Mouse (Mus musculus) midbrain, embryonic 10.5 days (tissue): ENCODE data around the gene Akr1c14. TPM values are rescaled to one million over a fixed set of nuclear protein-coding genes. Genes with fewer than 3 reads are reported as not detected.
"Not testable (repeated sequence)": the region's sequence is repeated elsewhere in the genome, so short reads cannot be mapped to it uniquely, and the experiment has no call there.

ENCODE experiments used
- DNase-seq: peaks from one replicate; pipeline ENCODE4 v3.0.0-alpha.2; 2017; ENCODE audit warnings: low spot score
- H3K27ac ChIP-seq: fragments of 300-500 bp; sonication (generic); replicated peaks from 2 replicates; pipeline ENCODE4 v1.5.1; 2016; ENCODE audit warnings: mild to moderate bottlenecking
- H3K27me3 ChIP-seq: fragments of 300-500 bp; sonication (generic); 2 replicates; pipeline ENCODE4 v1.6.1; 2016; ENCODE audit warnings: low read depth, mild to moderate bottlenecking; ENCODE audit not compliant: poor library complexity, severe bottlenecking
- H3K36me3 ChIP-seq: fragments of 300-500 bp; sonication (generic); 2 replicates; pipeline ENCODE4 v1.6.1; 2016; ENCODE audit warnings: mild to moderate bottlenecking, moderate library complexity
- H3K4me1 ChIP-seq: fragments of 300-500 bp; sonication (generic); 2 replicates; pipeline ENCODE4 v1.6.1; 2016
- H3K4me3 ChIP-seq: fragments of 300-500 bp; sonication (generic); 2 replicates; pipeline ENCODE4 v1.5.1; 2016; ENCODE audit warnings: mild to moderate bottlenecking, moderate library complexity
- H3K9me3 ChIP-seq: fragments of 300-500 bp; sonication (generic); replicated peaks from 2 replicates; pipeline ENCODE4 v1.6.1; 2016; ENCODE audit warnings: mild to moderate bottlenecking
- WGBS: fragments of 180-500 bp; shearing (Covaris S2); methylation state at CpG from one replicate; pipeline ENCODE4 v1.1.7; 2016; 5-methylcytosine and 5-hydroxymethylcytosine counted together
- polyA plus RNA-seq: library from polyadenylated mRNA; unstranded; fragments of >200 nt; fragmentation: Nextera tagmentation; extraction: Ambion mirVana; gene quantifications from 2 replicates; pipeline ENCODE4 v1.2.1, GENCODE M21; 2016

The Akr1c14 gene
- 0.15 and 0.33 TPM in 2 replicates for polyA plus RNA-seq

- H3K4me1 ChIP-seq, result 0 out of 2 replicates have a peak, but pooled peaks cover 4% of the 10 kb centered on the region
- no peaks in the 10 kb centered on the region for H3K9me3 ChIP-seq
- no peaks in the 10 kb centered on the region for H3K36me3 ChIP-seq
- H3K27me3 ChIP-seq, result no peaks in the 10 kb centered on the region
- no peak for DNase-seq
- no peak within 1 kb of the TSS for H3K4me3 ChIP-seq
- WGBS, result 73% methylated on average over 2 of the region's 2 CpGs
- no peak within 1 kb of the TSS for H3K27ac ChIP-seq
Observed at GRCm38 (mm10) chr13:4048719-4049118, at the start of gene Akr1c14. Gene Akr1c14 (plus strand): TSS chr13:4049011.

- no peak overlapping the region for H3K4me3 ChIP-seq
- H3K9me3 ChIP-seq, result no peaks in the 10 kb centered on the region
- no peaks in the 10 kb centered on the region for H3K36me3 ChIP-seq
- H3K4me1 ChIP-seq, result no peaks in the 10 kb centered on the region
- no peaks in the 10 kb centered on the region for H3K27me3 ChIP-seq
- 18% methylated on average over 3 of the region's 3 CpGs for WGBS
- H3K27ac ChIP-seq, result no peak overlapping the region
- DNase-seq, result peak; percentile 62
Observed at GRCm38 (mm10) chr13:4001687-4002086, 47.1 kb upstream of the Akr1c14 start.

GRCm38 (mm10) chr13:4010784-4011183 lies 38.0 kb upstream of the Akr1c14 start:
- Histone ChIP-seq H3K4me3 (no peak overlapping the region), H3K4me1 (no peaks in the 10 kb centered on the region), H3K27ac (no peak overlapping the region), H3K9me3 (no peaks in the 10 kb centered on the region), H3K27me3 (no peaks in the 10 kb centered on the region), H3K36me3 (no peaks in the 10 kb centered on the region)
- no peak for DNase-seq
- WGBS, result 82% methylated on average over 4 of the region's 4 CpGs

GRCm38 (mm10) chr13:4013811-4014210 lies 35.0 kb upstream of the Akr1c14 start:
- Histone ChIP-seq H3K27ac (no peak overlapping the region), H3K36me3 (no peaks in the 10 kb centered on the region), H3K4me3 (no peak overlapping the region), H3K27me3 (no peaks in the 10 kb centered on the region), H3K4me1 (no peaks in the 10 kb centered on the region), H3K9me3 (no peaks in the 10 kb centered on the region)
- DNase-seq, result no peak

GRCm38 (mm10) chr13:4029897-4030296 lies 18.9 kb upstream of the Akr1c14 start:
- no peaks in the 10 kb centered on the region for H3K9me3 ChIP-seq
- H3K27me3 ChIP-seq, result no peaks in the 10 kb centered on the region
- H3K4me3 ChIP-seq, result no peak overlapping the region
- H3K36me3 ChIP-seq, result no peaks in the 10 kb centered on the region
- H3K4me1 ChIP-seq, result no peaks in the 10 kb centered on the region
- no peak overlapping the region for H3K27ac ChIP-seq
- WGBS, result 86% methylated on average over 2 of the region's 2 CpGs
- DNase-seq, result no peak

GRCm38 (mm10) chr13:4032512-4032911 lies 16.3 kb upstream of the Akr1c14 start:
- no peaks in the 10 kb centered on the region for H3K36me3 ChIP-seq
- no peak overlapping the region for H3K4me3 ChIP-seq
- H3K27ac ChIP-seq, result no peak overlapping the region
- no peaks in the 10 kb centered on the region for H3K27me3 ChIP-seq
- no peaks in the 10 kb centered on the region for H3K9me3 ChIP-seq
- H3K4me1 ChIP-seq, result no peaks in the 10 kb centered on the region
- WGBS, result 76% methylated on average over 3 of the region's 3 CpGs
- no peak for DNase-seq

GRCm38 (mm10) chr13:4035052-4035451 lies 13.8 kb upstream of the Akr1c14 start:
- H3K36me3 ChIP-seq, result no peaks in the 10 kb centered on the region
- H3K27me3 ChIP-seq, result no peaks in the 10 kb centered on the region
- no peak overlapping the region for H3K27ac ChIP-seq
- H3K9me3 ChIP-seq, result no peaks in the 10 kb centered on the region
- 85% methylated on average over 3 of the region's 3 CpGs for WGBS
- H3K4me1 ChIP-seq, result no peaks in the 10 kb centered on the region
- no peak overlapping the region for H3K4me3 ChIP-seq
- DNase-seq, result no peak

GRCm38 (mm10) chr13:4046113-4046512 lies 2.7 kb upstream of the Akr1c14 start:
- H3K9me3 ChIP-seq, result no peaks in the 10 kb centered on the region
- DNase-seq, result no peak
- no peak overlapping the region for H3K27ac ChIP-seq
- H3K36me3 ChIP-seq, result no peaks in the 10 kb centered on the region
- WGBS, result 83% methylated on average over 3 of the region's 3 CpGs
- no peak overlapping the region for H3K4me3 ChIP-seq
- no peaks in the 10 kb centered on the region for H3K27me3 ChIP-seq
- H3K4me1 ChIP-seq, result 0 out of 2 replicates have a peak, but pooled peaks cover 4% of the 10 kb centered on the region

GRCm38 (mm10) chr13:4046841-4047240 lies 2.0 kb upstream of the Akr1c14 start:
- Histone ChIP-seq H3K4me1 (0 out of 2 replicates have a peak, but pooled peaks cover 4% of the 10 kb centered on the region), H3K27ac (no peak overlapping the region), H3K27me3 (no peaks in the 10 kb centered on the region), H3K36me3 (no peaks in the 10 kb centered on the region), H3K9me3 (no peaks in the 10 kb centered on the region), H3K4me3 (no peak overlapping the region)
- DNase-seq, result no peak
- 32% methylated on average over 2 of the region's 2 CpGs for WGBS

GRCm38 (mm10) chr13:4048226-4048625 lies 585 bp upstream of the Akr1c14 start:
- Histone ChIP-seq H3K36me3 (no peaks in the 10 kb centered on the region), H3K9me3 (no peaks in the 10 kb centered on the region), H3K27ac (no peak overlapping the region), H3K4me1 (0 out of 2 replicates have a peak, but pooled peaks cover 4% of the 10 kb centered on the region), H3K27me3 (no peaks in the 10 kb centered on the region), H3K4me3 (no peak overlapping the region)
- DNase-seq, result no peak
- WGBS, result 80% methylated on average over 1 of the region's 1 CpGs

- Histone ChIP-seq H3K9me3 (no peaks in the 10 kb centered on the region), H3K4me3 (no peak overlapping the region), H3K36me3 (no peaks in the 10 kb centered on the region), H3K27ac (no peak overlapping the region), H3K27me3 (no peaks in the 10 kb centered on the region), H3K4me1 (0 out of 2 replicates have a peak, but pooled peaks cover 4% of the 10 kb centered on the region)
- DNase-seq, result no peak
Observed at GRCm38 (mm10) chr13:4049655-4050054, 844 bp downstream of the Akr1c14 start.

- DNase-seq, result no peak
Observed at GRCm38 (mm10) chr13:4055450-4055849, 6.6 kb downstream of the Akr1c14 start.

GRCm38 (mm10) chr13:4056211-4056610 lies 7.4 kb downstream of the Akr1c14 start:
- WGBS, result 79% methylated on average over 2 of the region's 2 CpGs

More at GRCm38 (mm10) chr13:4055450-4055849, 6.6 kb downstream of the Akr1c14 start:
- Histone ChIP-seq H3K27ac (no peak overlapping the region), H3K9me3 (no peaks in the 10 kb centered on the region), H3K27me3 (no peaks in the 10 kb centered on the region), H3K4me3 (no peak overlapping the region), H3K36me3 (no peaks in the 10 kb centered on the region), H3K4me1 (no peaks in the 10 kb centered on the region)
- WGBS, result 92% methylated on average over 3 of the region's 3 CpGs

GRCm38 (mm10) chr13:4058239-4058638 lies 9.4 kb downstream of the Akr1c14 start:
- not testable (repeated sequence) for H3K36me3 ChIP-seq, H3K27ac ChIP-seq, H3K4me1 ChIP-seq, H3K9me3 ChIP-seq, H3K4me3 ChIP-seq, DNase-seq, H3K27me3 ChIP-seq
- WGBS, result 74% methylated on average over 2 of the region's 2 CpGs

More at GRCm38 (mm10) chr13:4056211-4056610, 7.4 kb downstream of the Akr1c14 start:
- Histone ChIP-seq H3K27me3 (no peaks in the 10 kb centered on the region), H3K9me3 (no peaks in the 10 kb centered on the region), H3K4me3 (no peak overlapping the region), H3K4me1 (no peaks in the 10 kb centered on the region), H3K36me3 (no peaks in the 10 kb centered on the region), H3K27ac (no peak overlapping the region)
- no peak for DNase-seq
